Mouse (Mus musculus): ENCODE measurements at regions not wholly inside any gene's neighbourhood (a gene's known extent, or its start where the extent isn't known, plus 50 kb on each side); places are given as distances from the start of the nearest gene placed in this dataset.
"Not testable (repeated sequence)": the region's sequence is repeated elsewhere in the genome, so short reads cannot be mapped to it uniquely, and the experiment has no call there.

GRCm38 (mm10) chr6:14499882-14500281 is 255.2 kb downstream of the Ppp1r3a start:
- not testable (repeated sequence) for TF ChIP-seq HCFC1 (IDR thresholded peaks at IDR 0.05; ENCODE audit: borderline replicate concordance, insufficient read depth, low read length); ZC3H11A (IDR thresholded peaks at IDR 0.05; ENCODE audit: borderline replicate concordance, low read depth, low read length); CHD2 (IDR thresholded peaks at IDR 0.05; ENCODE audit: low read depth, low read length); MAFK (IDR thresholded peaks at IDR 0.05; ENCODE audit: insufficient read depth, low read depth, low read length); ZNF384 (IDR thresholded peaks at IDR 0.05; ENCODE audit: low read depth, low read length)

Data from ES-E14 (cell line).